Mouse (Mus musculus): Measurements from ENCODE around the gene Sdf2.

DNA sequence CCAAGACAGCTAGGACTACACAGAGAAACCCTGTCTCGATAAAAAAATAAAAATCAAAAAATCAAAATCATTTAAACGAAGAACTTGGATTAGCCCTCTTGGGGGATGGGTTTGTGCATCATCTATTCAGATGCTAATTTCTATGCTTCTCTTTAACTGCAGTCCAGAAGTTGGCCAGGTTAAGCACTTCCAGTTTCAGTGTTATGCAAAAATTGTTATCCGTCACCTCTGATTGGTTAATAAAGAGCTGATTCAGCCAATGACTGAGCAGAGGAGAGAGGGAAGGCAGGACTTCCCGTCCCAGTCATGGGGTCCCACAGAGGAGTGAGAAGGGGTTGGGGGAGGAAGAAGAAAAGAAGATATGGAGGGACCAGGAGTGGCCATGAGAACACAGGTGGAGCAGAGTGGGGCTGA is 2.2 kb downstream of the Sdf2 start:
- no peak for TF ChIP-seq EP300 (optimal IDR thresholded peaks at IDR 0.05)
- TF ChIP-seq CTCF (IDR thresholded peaks at IDR 0.05; ENCODE audit: low read depth), result no peak

All from stomach, postnatal 0 days (tissue).